Comparison of ENCODE assay signal across 33 mouse cellular contexts in genomic region chr10:116919368-116920317, GRCm38 (mm10). TPM values are rescaled to one million over a fixed set of nuclear protein-coding genes. Genes with fewer than 3 reads are reported as not detected.
DNase-seq lines count a peak whose midpoint lies in the region; ATAC-seq and TF ChIP-seq lines count a peak whose summit lies in the region.
"Had no signal": no experiment of that assay in that cellular context is flagged by ENCODE, and none has a peak within 500 bp of the region (broad histone marks: within the 10 kb centered on the region; RNA-seq: fewer than 3 reads in every experiment).

No protein-coding gene starts in this region.

- peaks cover 3% of the 10 kb centered on the region for H3K4me1 ChIP-seq in bone marrow, adult 2 months (ENCODE audit: control insufficient read depth, insufficient read depth, low read length)
- no peaks in the 10 kb centered on the region for H3K4me1 ChIP-seq in forebrain, embryonic 12.5 days
- no peaks in the 10 kb centered on the region for H3K4me1 ChIP-seq in lung, adult 2 months (ENCODE audit: control insufficient read depth, insufficient read depth, low read length)
- H3K4me1 ChIP-seq: forebrain, embryonic 13.5 days; hindbrain, embryonic 15.5 days; limb, embryonic 15.5 days; midbrain, embryonic 15.5 days; neural tube, embryonic 15.5 days had no signal

- H3K9me3 ChIP-seq in forebrain, embryonic 12.5 days: no peaks in the 10 kb centered on the region
- H3K9me3 ChIP-seq: forebrain, embryonic 13.5 days; hindbrain, embryonic 15.5 days; limb, embryonic 15.5 days; midbrain, embryonic 15.5 days; neural tube, embryonic 15.5 days had no signal

- peak overlapping the region; percentile 32; the same call in 1 of the 2 replicates for H3K27ac ChIP-seq in bone marrow, adult 2 months (ENCODE audit: control insufficient read depth, insufficient read depth, low read depth, low read length, poor library complexity)
- H3K27ac ChIP-seq in forebrain, embryonic 12.5 days: no peak overlapping the region
- H3K27ac ChIP-seq in gastrocnemius, adult 2 months: no peak overlapping the region
- H3K27ac ChIP-seq: forebrain, embryonic 13.5 days; hindbrain, embryonic 15.5 days; limb, embryonic 15.5 days; midbrain, embryonic 15.5 days; neural tube, embryonic 15.5 days; stomach, postnatal 0 days had no signal

- intact Hi-C loops in gastrocnemius, adult 2 months (cut with DNase I): no loop called here

- peaks cover 49% of the 10 kb centered on the region for H3K36me3 ChIP-seq in forebrain, embryonic 12.5 days (replicated peaks)
- H3K36me3 ChIP-seq: midbrain, embryonic 15.5 days had no signal

- 31% methylated on average over 25 of the region's 25 CpGs for WGBS in bone marrow, adult 2 months
- WGBS in forebrain, embryonic 12.5 days: 93% methylated on average over 25 of the region's 25 CpGs
- 85% methylated on average over 25 of the region's 25 CpGs for WGBS in lung, adult 2 months

- no peak for TF ChIP-seq CTCF in bone marrow, adult 2 months (IDR thresholded peaks at IDR 0.05; ENCODE audit: control insufficient read depth, insufficient read depth, low read length)
- TF ChIP-seq CTCF in lung, adult 2 months (IDR thresholded peaks at IDR 0.05; ENCODE audit: insufficient read depth, low read length): no peak
- TF ChIP-seq CTCF in gastrocnemius, adult 2 months (IDR thresholded peaks at IDR 0.05): no peak

- ATAC-seq in megakaryocyte progenitor cell, adult 5-6 weeks (replicated peaks; ENCODE audit: poor library complexity): peak; percentile 52
- ATAC-seq in forebrain, embryonic 12.5 days (ENCODE audit: low FRiP score): no peak
- ATAC-seq: activated CD4-positive, CD25-positive, alpha-beta regulatory T cell, adult 4 months; forebrain, embryonic 13.5 days; midbrain, embryonic 15.5 days; Patski had no signal

- TF ChIP-seq POLR2A in bone marrow, adult 2 months (IDR thresholded peaks at IDR 0.05; ENCODE audit: borderline replicate concordance, control insufficient read depth, low read depth, low read length): no peak
- no peak for TF ChIP-seq POLR2A in lung, adult 2 months (IDR thresholded peaks at IDR 0.05; ENCODE audit: borderline replicate concordance, extremely low read depth, low read depth, low read length)

- H3K9ac ChIP-seq in forebrain, embryonic 12.5 days: no peak overlapping the region
- H3K9ac ChIP-seq: forebrain, embryonic 13.5 days; hindbrain, embryonic 15.5 days; limb, embryonic 15.5 days; midbrain, embryonic 15.5 days; neural tube, embryonic 15.5 days had no signal

- no peak overlapping the region for H3K4me2 ChIP-seq in forebrain, embryonic 12.5 days
- H3K4me2 ChIP-seq: forebrain, embryonic 13.5 days; hindbrain, embryonic 15.5 days; limb, embryonic 15.5 days; midbrain, embryonic 15.5 days; neural tube, embryonic 15.5 days had no signal

- no peak overlapping the region for H3K4me3 ChIP-seq in bone marrow, adult 2 months (replicated peaks; ENCODE audit: control insufficient read depth, low read depth, low read length)
- no peak overlapping the region for H3K4me3 ChIP-seq in forebrain, embryonic 12.5 days (replicated peaks)
- H3K4me3 ChIP-seq in lung, adult 2 months (replicated peaks; ENCODE audit: extremely low read depth, low read depth, low read length): no peak overlapping the region
- H3K4me3 ChIP-seq in gastrocnemius, adult 2 months: no peak overlapping the region
- H3K4me3 ChIP-seq: forebrain, embryonic 13.5 days; hindbrain, embryonic 15.5 days; limb, embryonic 15.5 days; midbrain, embryonic 15.5 days; myocyte; neural tube, embryonic 15.5 days had no signal

- H3K27me3 ChIP-seq in forebrain, embryonic 12.5 days: no peaks in the 10 kb centered on the region
- H3K27me3 ChIP-seq: forebrain, embryonic 13.5 days; hindbrain, embryonic 15.5 days; limb, embryonic 15.5 days; midbrain, embryonic 15.5 days; neural tube, embryonic 15.5 days; Patski had no signal

- peak; percentile 63 for DNase-seq in CD4-positive, CD25-positive, alpha-beta regulatory T cell, adult 2 months (ENCODE audit: low read depth, low spot score)
- peak; percentile 59 for DNase-seq in thymus, postnatal 14 days
- no peak for DNase-seq in lung, adult 2 months
- no peak for DNase-seq in gastrocnemius, adult 2 months
- DNase-seq: adrenal gland, postnatal 25 days; cerebellum, adult 8-10 months; gastrocnemius, postnatal 14 days; heart, postnatal 36 days; kidney, adult 11 months; lung, postnatal 14 days; right cerebral cortex, postnatal 14 days had no signal

RNA-seq across cellular contexts. Expression of gene Myrfl, which starts 22.9 kb away (rescaled TPM):
- polyA plus RNA-seq in bone marrow, adult 2 months (2011; ENCODE audit: insufficient read depth, insufficient read length, low replicate concordance, missing spikeins): not detected in 2 replicates
- not detected in 2 replicates for total RNA-seq in megakaryocyte progenitor cell, adult 5-6 weeks (2015)
- total RNA-seq in megakaryocyte progenitor cell, adult 5-6 weeks (2017): not detected in 2 replicates
- polyA plus RNA-seq in forebrain, embryonic 12.5 days (2016; fragmentation: Nextera tagmentation; extraction: Ambion mirVana): 0.06 and 0.08 TPM in 2 replicates
- polyA plus RNA-seq in lung, adult 2 months (2012; rRNA removed): not detected in 2 replicates
- under 1 TPM; 0.08 to 0.25 TPM for total RNA-seq in gastrocnemius, adult 2 months (2021)
- total RNA-seq: megakaryocyte-erythroid progenitor cell, adult 5-6 weeks had no signal
- polyA plus RNA-seq: activated CD4-positive, CD25-positive, alpha-beta regulatory T cell, adult 4 months; C2C12; neural tube, embryonic 15.5 days had no signal

RNA-seq across cellular contexts. Expression of gene Rab3ip, which starts 30.9 kb away (rescaled TPM):
- 8.9 and 10.7 TPM in 2 replicates for polyA plus RNA-seq in bone marrow, adult 2 months (2011; ENCODE audit: insufficient read depth, insufficient read length, low replicate concordance, missing spikeins)
- total RNA-seq in megakaryocyte progenitor cell, adult 5-6 weeks (2015): 6.8 and 7.0 TPM in 2 replicates
- total RNA-seq in megakaryocyte progenitor cell, adult 5-6 weeks (2017): 14.1 TPM in 2 replicates
- polyA plus RNA-seq in forebrain, embryonic 12.5 days (2016; fragmentation: Nextera tagmentation; extraction: Ambion mirVana): 42.6 and 47.2 TPM in 2 replicates
- 108 and 123 TPM in 2 replicates for polyA plus RNA-seq in lung, adult 2 months (2012; rRNA removed)
- total RNA-seq in gastrocnemius, adult 2 months (2021): 10 to 100 TPM; 26.2 to 39.2 TPM

RNA-seq across cellular contexts. Expression of gene Gm10271, which starts 52.8 kb away (rescaled TPM):
- polyA plus RNA-seq in bone marrow, adult 2 months (2011; ENCODE audit: insufficient read depth, insufficient read length, low replicate concordance, missing spikeins): not detected in 2 replicates
- total RNA-seq in megakaryocyte progenitor cell, adult 5-6 weeks (2015): not detected in 2 replicates
- not detected in 2 replicates for total RNA-seq in megakaryocyte progenitor cell, adult 5-6 weeks (2017)
- polyA plus RNA-seq in forebrain, embryonic 12.5 days (2016; fragmentation: Nextera tagmentation; extraction: Ambion mirVana): not detected in 2 replicates
- not detected in 2 replicates for polyA plus RNA-seq in lung, adult 2 months (2012; rRNA removed)
- total RNA-seq in gastrocnemius, adult 2 months (2021): not detected
- total RNA-seq: adrenal gland, postnatal 25 days; ES-E14; gastrocnemius, postnatal 14 days; heart, postnatal 36 days; left cerebral cortex, postnatal 36 days; megakaryocyte-erythroid progenitor cell, adult 5-6 weeks had no signal
- polyA plus RNA-seq: activated CD4-positive, CD25-positive, alpha-beta regulatory T cell, adult 4 months; C2C12; cortical plate, adult 2 months; embryonic facial prominence, embryonic 11.5 days; forebrain, embryonic 13.5 days; frontal cortex, adult 2 months; hindbrain, embryonic 15.5 days; kidney, embryonic 16.5 days; large intestine, adult 2 months; limb, embryonic 15.5 days; liver, embryonic 16.5 days; midbrain, embryonic 15.5 days; myocyte; neural tube, embryonic 15.5 days; Patski; stomach, postnatal 0 days had no signal

Comparison
In these comparisons a context has a peak if more than half of its experiments do, and no peak if none do; other contexts are left out.
1. DNase-seq: peak in CD4-positive, CD25-positive, alpha-beta regulatory T cell, adult 2 months (single experiment) and thymus, postnatal 14 days (single experiment); none in lung, adult 2 months (single experiment) and gastrocnemius, adult 2 months (single experiment).